Mouse (Mus musculus): ENCODE results near the gene Galr2. TPM values are rescaled to one million over a fixed set of nuclear protein-coding genes. Genes with fewer than 3 reads are reported as not detected.
A peak's percentile ranks its signal among the peaks of the same experiment; 100 is the strongest.
"Not testable (repeated sequence)": the region's sequence is repeated elsewhere in the genome, so short reads cannot be mapped to it uniquely, and the experiment has no call there.

The Galr2 gene
- total RNA-seq, 2 experiments from 2014 or later = not detected

DNA sequence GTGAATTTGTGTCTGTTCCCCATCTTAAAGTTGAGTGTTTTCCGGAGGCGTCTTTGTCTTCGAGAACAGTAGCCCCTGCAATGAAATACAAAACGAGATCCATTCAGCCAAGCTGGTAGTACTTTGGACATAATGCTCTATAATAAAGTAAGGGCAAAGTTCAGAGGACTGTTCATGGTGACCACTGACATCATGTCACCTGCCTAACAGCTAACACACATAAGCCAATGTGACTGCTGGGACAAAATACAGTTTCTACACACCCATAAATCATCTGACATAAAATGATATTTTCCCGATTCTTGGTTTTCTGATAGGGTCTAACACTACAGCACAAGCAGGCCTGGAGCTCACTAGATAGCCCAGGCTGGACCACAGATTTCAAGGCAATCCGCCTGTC is 12.4 kb upstream of the Galr2 start:
- no peak for DNase-seq (ENCODE audit: low spot score in 2 of 2)

DNA sequence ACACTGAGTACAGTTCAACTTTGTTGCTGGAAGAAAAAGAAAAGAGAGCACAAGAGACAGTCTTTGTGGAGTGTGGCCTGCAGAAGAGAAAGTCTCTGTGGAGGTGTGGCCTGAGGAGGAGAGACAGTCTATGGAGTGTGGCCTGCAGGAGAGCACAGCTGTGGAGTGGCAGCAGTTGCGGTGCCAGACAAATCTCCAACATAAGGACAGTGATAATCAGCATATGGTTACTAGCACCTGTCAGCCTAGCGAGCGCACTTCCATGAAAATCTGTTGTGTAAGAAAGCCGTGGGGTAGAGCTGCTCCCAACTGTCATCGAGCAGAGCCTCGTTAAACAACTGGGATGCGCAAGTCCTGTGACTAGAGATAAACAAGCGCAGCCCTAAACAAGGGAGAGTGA is 11.2 kb upstream of the Galr2 start:
- no peak for DNase-seq (ENCODE audit: low spot score in 2 of 2)

DNA sequence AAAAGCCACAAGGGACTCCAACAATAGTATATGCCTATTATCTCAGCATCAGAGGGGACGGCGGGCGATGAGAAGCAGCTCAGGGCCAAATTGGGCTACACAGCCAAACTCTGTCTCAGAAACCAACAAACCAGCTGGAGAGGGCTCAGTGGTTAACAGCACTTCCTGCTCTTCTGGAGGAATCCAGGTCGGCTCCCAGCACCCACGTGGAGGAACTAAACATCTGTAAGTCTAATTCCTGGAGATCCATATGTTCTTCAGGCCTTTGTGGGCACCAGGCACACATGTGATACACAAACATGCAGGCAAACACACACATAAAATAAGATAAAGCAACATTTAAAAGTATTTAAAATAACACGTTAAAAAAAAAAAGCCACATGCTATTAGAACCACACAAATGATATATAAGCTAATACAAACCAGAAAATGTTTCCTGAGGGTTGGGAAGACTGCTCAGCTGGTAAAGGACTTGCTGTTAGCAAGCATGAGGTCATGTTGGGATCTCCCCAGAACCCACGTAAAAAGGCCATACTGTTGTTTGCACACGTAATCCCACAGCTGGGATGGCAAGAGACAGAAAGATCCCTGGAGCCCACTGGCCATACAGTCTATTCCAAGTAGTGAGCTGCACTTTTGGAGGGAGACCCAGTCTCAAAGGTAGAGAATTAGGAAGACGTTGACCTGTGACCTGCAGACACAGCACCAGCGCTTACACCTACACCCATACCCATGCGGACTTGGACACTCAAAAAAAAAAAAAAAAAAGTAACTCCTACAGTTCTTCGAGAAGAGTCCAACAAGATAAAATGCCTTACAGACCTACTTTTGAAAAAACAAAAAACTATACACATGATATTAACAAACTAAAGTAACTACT is 7.9 kb upstream of the Galr2 start:
- DNase-seq (ENCODE audit: low spot score in 2 of 2) = no peak

DNA sequence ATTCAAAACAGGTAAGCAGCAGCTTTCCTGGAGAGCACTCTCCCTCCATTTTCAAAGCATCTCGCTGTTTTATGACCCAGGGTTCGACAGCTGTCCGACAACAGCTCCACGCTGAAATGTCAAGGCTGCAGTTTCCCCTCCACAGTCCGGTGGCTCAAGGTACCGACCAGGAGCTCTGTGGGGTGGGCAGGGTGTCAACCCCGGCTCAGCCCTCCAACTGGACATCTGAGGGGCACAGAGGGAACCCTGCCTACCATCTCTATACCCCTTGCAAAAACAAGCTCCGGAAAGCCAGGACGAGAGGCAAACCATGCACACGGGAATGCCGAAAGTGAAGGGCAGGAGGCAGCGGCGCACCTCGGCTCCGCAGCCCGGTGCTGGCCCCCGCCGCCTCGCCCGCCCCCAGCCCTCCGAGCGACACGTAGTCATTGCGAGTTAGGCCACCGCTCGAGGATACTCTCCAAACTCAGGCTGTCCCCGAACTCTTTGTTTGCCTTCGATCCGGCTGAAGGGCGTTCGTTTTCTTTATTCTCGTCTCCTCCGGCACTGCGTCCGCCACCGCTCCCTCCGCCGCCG is 7.2 kb upstream of the Galr2 start:
- no peak for DNase-seq (ENCODE audit: low spot score in 2 of 2)

DNA sequence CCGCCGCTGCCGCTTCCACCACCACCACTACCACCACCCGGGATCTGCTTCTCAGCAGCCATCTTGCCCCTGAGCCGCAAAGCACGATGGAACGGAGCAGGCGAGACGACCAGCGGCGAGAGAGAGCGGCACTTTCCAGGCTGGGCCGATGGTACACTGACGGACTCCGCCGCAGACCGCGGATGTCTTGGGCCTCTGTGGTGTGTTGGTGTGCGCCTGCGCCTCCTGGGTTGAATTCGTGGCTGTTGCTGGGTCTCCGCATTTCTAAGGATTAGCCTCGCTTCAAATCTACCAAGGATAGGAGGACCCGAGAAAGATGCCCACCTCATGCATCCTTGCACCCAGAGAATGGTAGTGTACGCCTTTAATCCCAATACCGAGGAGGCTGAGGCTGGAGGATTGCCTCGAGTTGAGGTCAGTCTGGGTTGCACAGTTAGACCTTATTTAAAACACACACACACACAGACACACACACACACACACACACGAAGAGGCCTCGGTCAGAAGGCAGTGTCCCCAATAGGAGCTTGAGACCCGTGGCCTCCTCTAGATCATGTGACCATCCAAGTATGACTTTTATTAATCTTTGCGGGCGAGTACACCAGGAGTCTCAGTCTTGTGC is 6.6 kb upstream of the Galr2 start, which contains the start of gene Srp68:
Gene Srp68 (minus strand): TSS at position 173 of the 622 bp plus-strand sequence.
- peak; percentile 98 for DNase-seq (ENCODE audit: low spot score in 2 of 2)

GRCm38 (mm10) chr11:116277184-116277583 is 3.6 kb upstream of the Galr2 start:
- not testable (repeated sequence) for DNase-seq (ENCODE audit: low spot score in 2 of 2)

DNA sequence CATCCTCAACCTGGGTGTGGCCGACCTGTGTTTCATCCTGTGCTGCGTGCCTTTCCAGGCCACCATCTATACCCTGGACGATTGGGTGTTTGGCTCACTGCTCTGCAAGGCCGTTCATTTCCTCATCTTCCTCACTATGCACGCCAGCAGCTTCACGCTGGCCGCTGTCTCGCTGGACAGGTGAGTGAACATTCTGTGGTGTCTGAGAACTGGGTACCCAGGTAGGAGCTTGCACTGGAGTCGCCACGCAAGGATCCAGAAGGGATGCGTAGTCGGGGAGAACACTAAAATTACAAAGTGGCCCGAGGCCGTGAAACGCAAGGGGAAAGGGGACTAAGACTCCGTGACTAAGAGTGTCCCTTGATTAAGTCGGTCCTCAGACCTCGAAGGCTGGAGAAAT is 932 bp downstream of the Galr2 start:
- DNase-seq (ENCODE audit: low spot score in 2 of 2) = no peak

DNA sequence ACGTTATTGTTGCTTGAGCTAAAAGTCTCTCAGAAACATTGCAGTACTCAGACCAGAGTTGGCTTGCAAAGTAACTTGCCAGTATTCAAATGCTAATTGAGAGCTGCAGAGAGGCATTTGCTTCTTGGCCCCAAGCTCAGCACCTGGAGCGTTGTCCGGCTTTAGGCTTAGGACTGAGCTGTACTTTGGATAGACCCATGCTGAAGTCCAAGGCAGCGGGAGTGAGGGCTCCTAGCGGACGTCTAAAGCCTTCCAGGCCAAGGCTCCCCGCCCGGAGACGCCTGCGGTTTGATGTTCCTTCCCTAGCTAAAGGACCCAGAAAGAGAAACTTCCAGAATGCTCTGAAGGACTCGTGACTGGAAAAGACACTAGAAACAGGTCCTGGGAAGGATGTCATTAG is 1.4 kb downstream of the Galr2 start:
- no peak for DNase-seq (ENCODE audit: low spot score in 2 of 2)

DNA sequence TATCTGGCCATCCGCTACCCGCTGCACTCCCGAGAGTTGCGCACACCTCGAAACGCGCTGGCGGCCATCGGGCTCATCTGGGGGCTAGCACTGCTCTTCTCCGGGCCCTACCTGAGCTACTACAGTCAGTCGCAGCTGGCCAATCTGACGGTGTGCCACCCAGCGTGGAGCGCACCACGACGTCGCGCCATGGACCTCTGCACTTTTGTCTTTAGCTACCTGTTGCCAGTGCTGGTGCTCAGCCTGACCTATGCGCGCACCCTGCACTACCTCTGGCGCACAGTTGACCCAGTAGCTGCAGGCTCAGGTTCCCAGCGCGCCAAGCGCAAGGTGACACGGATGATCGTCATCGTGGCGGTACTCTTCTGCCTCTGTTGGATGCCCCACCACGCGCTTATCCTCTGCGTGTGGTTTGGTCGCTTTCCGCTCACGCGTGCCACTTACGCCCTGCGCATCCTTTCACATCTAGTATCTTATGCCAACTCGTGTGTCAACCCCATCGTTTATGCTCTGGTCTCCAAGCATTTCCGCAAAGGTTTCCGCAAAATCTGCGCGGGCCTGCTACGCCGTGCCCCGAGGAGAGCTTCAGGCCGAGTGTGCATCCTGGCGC is 2.3 kb downstream of the Galr2 start:
- DNase-seq (ENCODE audit: low spot score in 2 of 2) = no peak

DNA sequence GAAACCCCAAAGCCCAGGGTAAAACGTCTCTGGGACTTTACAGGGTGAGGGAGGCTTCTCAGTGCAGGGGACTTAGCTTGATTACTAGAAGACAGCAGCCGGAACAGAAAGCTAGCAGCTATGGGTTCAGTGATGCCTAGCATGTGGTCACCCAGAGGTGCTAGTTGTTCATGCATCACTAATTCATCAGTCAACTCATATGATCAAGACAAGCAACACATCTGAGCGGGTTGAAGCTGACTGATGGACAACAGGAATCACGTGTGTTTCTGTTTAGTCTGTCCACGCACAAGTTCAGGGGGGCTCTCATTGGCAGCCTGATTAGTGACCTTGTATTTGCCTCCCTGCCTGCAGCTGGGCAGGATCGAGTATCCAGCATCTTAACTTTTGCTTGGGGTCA is 3.2 kb downstream of the Galr2 start:
- DNase-seq (ENCODE audit: low spot score in 2 of 2) = no peak

- DNase-seq (ENCODE audit: low spot score in 2 of 2) = no peak
These were observed 5.0 kb downstream of the Galr2 start for GRCm38 (mm10) chr11:116285770-116286191.

GRCm38 (mm10) chr11:116287351-116287750 is 6.6 kb downstream of the Galr2 start:
- DNase-seq (ENCODE audit: low spot score in 2 of 2) = no peak

- DNase-seq (ENCODE audit: low spot score in 2 of 2) = no peak
These were observed 9.8 kb downstream of the Galr2 start for GRCm38 (mm10) chr11:116290556-116290955.

DNA sequence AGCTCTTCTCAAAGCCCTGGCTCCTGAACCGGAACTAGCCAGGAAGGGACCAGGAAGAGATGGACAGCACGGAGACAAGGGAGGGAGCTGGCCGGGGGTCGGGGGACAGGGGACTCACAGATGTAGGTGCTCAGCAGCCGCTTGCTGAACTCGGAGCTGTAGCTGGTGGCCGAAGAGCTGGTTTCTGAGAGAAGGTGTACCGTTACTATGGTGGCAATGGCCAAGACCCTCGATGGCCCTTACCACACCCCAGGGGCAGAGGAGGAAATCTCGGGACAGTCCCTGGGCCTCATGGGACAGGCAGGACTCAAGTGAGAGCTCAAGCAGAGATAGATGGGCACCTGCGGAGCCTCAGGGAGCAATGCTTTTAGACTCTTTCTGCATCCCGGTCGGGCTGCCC is 11.7 kb downstream of the Galr2 start:
- no peak for DNase-seq (ENCODE audit: low spot score in 2 of 2)

DNA sequence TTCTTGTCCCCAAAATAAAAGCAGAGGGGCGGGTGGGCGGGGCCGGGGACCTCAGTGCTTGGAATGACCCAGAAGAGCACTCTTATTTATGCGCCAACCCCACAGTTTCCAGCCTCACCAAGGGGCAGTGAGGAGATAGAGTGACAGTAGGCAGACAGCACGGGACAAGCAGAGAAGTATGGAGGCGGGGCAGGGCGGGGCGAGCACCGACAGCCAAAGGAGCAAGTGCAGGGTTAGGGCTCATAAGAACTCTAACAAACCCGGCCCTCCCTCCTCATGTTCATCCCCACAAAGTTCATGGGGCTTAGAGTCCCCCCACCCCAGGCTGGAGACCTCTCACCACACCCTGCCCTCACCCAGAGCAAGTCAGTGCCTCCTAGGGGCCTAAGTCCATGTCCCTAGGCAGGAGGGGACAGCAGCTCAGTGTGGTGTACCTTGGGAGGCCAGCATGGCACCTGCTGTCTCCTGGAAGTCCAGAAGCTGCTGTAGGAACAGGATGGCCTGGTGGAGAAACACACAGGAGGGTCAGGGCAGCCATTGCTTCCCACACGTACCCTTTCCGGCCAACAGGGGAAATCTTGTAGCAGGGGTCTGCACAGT is 12.9 kb downstream of the Galr2 start:
- no peak for DNase-seq (ENCODE audit: low spot score in 2 of 2)

DNA sequence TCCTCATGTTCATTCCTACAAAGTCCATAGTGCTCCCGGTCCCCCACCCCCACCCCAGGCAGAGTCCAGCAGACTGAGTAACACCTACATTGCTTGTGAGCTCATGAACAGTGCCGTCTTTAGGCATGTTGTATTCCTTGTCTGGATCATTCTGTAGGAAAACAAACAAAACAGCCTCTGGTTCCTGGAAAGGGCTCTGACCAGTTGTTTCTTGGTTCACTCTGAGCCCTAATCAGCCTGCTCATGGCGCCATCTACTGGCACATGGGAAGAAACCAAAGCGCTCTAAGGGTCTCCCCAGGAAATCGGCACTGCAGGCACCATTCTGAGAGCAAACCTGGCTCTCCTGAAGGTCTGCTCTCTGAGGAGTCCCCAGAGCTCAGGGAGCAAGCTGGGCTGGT is 13.6 kb downstream of the Galr2 start:
- peak; percentile 25 to 48 for DNase-seq (ENCODE audit: low spot score in 2 of 2)

- no peak for DNase-seq (ENCODE audit: low spot score in 2 of 2)
These were observed 15.5 kb downstream of the Galr2 start for GRCm38 (mm10) chr11:116296191-116296734.

DNA sequence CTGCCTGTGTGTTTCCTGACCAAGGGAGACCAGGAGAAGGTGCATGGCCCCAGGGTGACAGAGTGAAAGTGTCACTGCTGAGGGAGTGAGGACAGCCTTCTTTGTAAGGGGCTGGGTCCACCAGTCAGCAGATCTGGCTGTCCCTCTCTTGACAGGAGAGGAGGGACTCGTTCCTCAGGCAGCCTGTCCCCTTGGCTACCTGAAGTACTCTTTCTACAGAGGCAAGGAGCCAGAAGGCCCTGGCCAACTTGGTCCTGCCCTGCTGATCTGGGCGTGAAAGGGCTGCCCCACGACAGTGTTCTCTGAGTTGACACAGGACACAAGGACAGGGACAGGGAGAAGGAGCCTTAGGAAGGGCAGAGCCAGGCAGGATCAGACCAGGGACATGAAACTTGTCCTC is 16.3 kb downstream of the Galr2 start:
- DNase-seq (ENCODE audit: low spot score in 2 of 2) = no peak

GRCm38 (mm10) chr11:116298221-116298620 is 17.5 kb downstream of the Galr2 start:
- no peak for DNase-seq (ENCODE audit: low spot score in 2 of 2)

- no peak for DNase-seq (ENCODE audit: low spot score in 2 of 2)
These were observed 17.9 kb downstream of the Galr2 start for GRCm38 (mm10) chr11:116298621-116299020.

GRCm38 (mm10) chr11:116305423-116305822 is 24.7 kb downstream of the Galr2 start:
- DNase-seq (ENCODE audit: low spot score in 2 of 2) = no peak
